Mouse (Mus musculus): Measurements from ENCODE around the gene Pdpk1.

DNA sequence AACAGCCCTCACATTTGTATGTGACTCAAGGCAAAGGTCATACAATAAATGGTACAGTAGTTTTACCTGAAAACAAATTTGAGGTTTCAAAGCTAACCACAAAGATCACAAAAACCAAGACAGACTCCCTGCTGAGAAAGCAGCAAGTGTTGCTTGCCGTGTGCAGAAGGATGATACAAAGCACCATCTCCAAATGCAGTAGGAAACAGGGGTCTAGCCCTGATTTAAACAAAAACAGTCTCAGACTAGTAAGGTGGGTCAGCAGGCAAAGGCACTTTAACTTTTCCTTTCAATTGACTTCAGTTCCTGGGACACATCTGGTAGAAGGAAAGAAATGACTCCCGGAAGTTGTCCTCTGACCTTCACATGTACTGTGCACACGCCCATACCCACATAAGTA, 23.9 kb downstream of the Pdpk1 start:
- TF ChIP-seq CTCF (IDR thresholded peaks at IDR 0.05; ENCODE audit: borderline replicate concordance, insufficient read depth, low read depth, low read length) = no peak
- TF ChIP-seq POLR2A (IDR thresholded peaks at IDR 0.05; ENCODE audit: borderline replicate concordance, insufficient read depth, low read length) = no peak
